Mouse (Mus musculus): ENCODE results near the gene Cdnf. TPM values are rescaled to one million over a fixed set of nuclear protein-coding genes. Genes with fewer than 3 reads are reported as not detected.

Gene Cdnf
- polyA plus RNA-seq (2016; fragmentation: Nextera tagmentation; extraction: Ambion mirVana): 0.12 and 0.18 TPM in 2 replicates

GRCm38 (mm10) chr2:3512552-3513454 is at the start of gene Cdnf, which contains the start of the genes Gm45902 and Hspa14:
Cdnf (plus strand) TSS chr2:3513030.
Gm45902 (minus strand) TSS chr2:3512790.
Hspa14 (minus strand) TSS chr2:3512814.
- Histone ChIP-seq H3K27me3 (replicated peaks; ENCODE audit: low read depth, poor library complexity, severe bottlenecking) (no peaks in the 10 kb centered on the region), H3K4me3 (peak within 1 kb of the TSS; percentile 92), H3K36me3 (replicated peaks) (peaks cover 32% of the 10 kb centered on the region), H3K27ac (replicated peaks) (peak within 1 kb of the TSS; percentile 93), H3K4me1 (peaks cover 18% of the 10 kb centered on the region), H3K9me3 (no peaks in the 10 kb centered on the region)
- under 1% methylated on average over 60 of the region's 60 CpGs for WGBS
- DNase-seq (ENCODE audit: low spot score): peak; percentile 96

- peaks cover 33% of the 10 kb centered on the region for H3K36me3 ChIP-seq (replicated peaks)
- DNase-seq (ENCODE audit: low spot score): no peak
- H3K27me3 ChIP-seq (replicated peaks; ENCODE audit: low read depth, poor library complexity, severe bottlenecking): no peaks in the 10 kb centered on the region
- H3K4me3 ChIP-seq: peak overlapping the region; percentile 87
- H3K27ac ChIP-seq (replicated peaks): peak overlapping the region; percentile 95
- peaks cover 17% of the 10 kb centered on the region for H3K4me1 ChIP-seq
- WGBS: 1% methylated on average over 12 of the region's 12 CpGs
- no peaks in the 10 kb centered on the region for H3K9me3 ChIP-seq
These were observed 38.9 kb upstream of the Cdnf start for GRCm38 (mm10) chr2:3473891-3474290.

- H3K4me3 ChIP-seq: peak overlapping the region; percentile 87
- peaks cover 17% of the 10 kb centered on the region for H3K4me1 ChIP-seq
- no peaks in the 10 kb centered on the region for H3K27me3 ChIP-seq (replicated peaks; ENCODE audit: low read depth, poor library complexity, severe bottlenecking)
- H3K9me3 ChIP-seq: no peaks in the 10 kb centered on the region
- H3K27ac ChIP-seq (replicated peaks): peak overlapping the region; percentile 95
- WGBS: under 1% methylated on average over 46 of the region's 46 CpGs
- H3K36me3 ChIP-seq (replicated peaks): peaks cover 28% of the 10 kb centered on the region
- DNase-seq (ENCODE audit: low spot score): peak; percentile 83
These were observed 38.4 kb upstream of the Cdnf start for GRCm38 (mm10) chr2:3474361-3474805.

GRCm38 (mm10) chr2:3474861-3475283 is 38.0 kb upstream of the Cdnf start, which contains the start of gene Suv39h2:
Suv39h2 (minus strand) TSS chr2:3475031.
- Histone ChIP-seq H3K4me3 (peak within 1 kb of the TSS; percentile 87), H3K4me1 (peaks cover 17% of the 10 kb centered on the region), H3K27me3 (replicated peaks; ENCODE audit: low read depth, poor library complexity, severe bottlenecking) (no peaks in the 10 kb centered on the region), H3K36me3 (replicated peaks) (peaks cover 24% of the 10 kb centered on the region), H3K27ac (replicated peaks) (peak within 1 kb of the TSS; percentile 95), H3K9me3 (no peaks in the 10 kb centered on the region)
- DNase-seq (ENCODE audit: low spot score): peak; percentile 99
- whole genome bisulfite sequencing: under 1% methylated on average over 42 of the region's 42 CpGs

- DNase-seq (ENCODE audit: low spot score): no peak
- Histone ChIP-seq H3K9me3 (no peaks in the 10 kb centered on the region), H3K36me3 (replicated peaks) (peaks cover 15% of the 10 kb centered on the region), H3K4me3 (peak overlapping the region; percentile 87), H3K4me1 (peaks cover 17% of the 10 kb centered on the region), H3K27me3 (replicated peaks; ENCODE audit: low read depth, poor library complexity, severe bottlenecking) (no peaks in the 10 kb centered on the region), H3K27ac (replicated peaks) (peak overlapping the region; percentile 95)
- 77% methylated on average over 3 of the region's 3 CpGs for WGBS
These were observed 37.0 kb upstream of the Cdnf start for GRCm38 (mm10) chr2:3475746-3476251.

- no peaks in the 10 kb centered on the region for H3K36me3 ChIP-seq (replicated peaks)
- DNase-seq (ENCODE audit: low spot score): no peak
- H3K4me1 ChIP-seq: peaks cover 6% of the 10 kb centered on the region
- H3K9me3 ChIP-seq: no peaks in the 10 kb centered on the region
- WGBS: 88% methylated on average over 3 of the region's 3 CpGs
- no peak overlapping the region for H3K27ac ChIP-seq (replicated peaks)
- H3K4me3 ChIP-seq: no peak overlapping the region
- no peaks in the 10 kb centered on the region for H3K27me3 ChIP-seq (replicated peaks; ENCODE audit: low read depth, poor library complexity, severe bottlenecking)
These were observed 32.6 kb upstream of the Cdnf start for GRCm38 (mm10) chr2:3480239-3480638.

GRCm38 (mm10) chr2:3489816-3490215 is 23.0 kb upstream of the Cdnf start:
- Histone ChIP-seq H3K36me3 (replicated peaks) (peaks cover 59% of the 10 kb centered on the region), H3K27ac (replicated peaks) (no peak overlapping the region), H3K27me3 (replicated peaks; ENCODE audit: low read depth, poor library complexity, severe bottlenecking) (no peaks in the 10 kb centered on the region), H3K4me3 (no peak overlapping the region), H3K9me3 (no peaks in the 10 kb centered on the region), H3K4me1 (no peaks in the 10 kb centered on the region)
- 92% methylated on average over 3 of the region's 3 CpGs for WGBS
- no peak for DNase-seq (ENCODE audit: low spot score)

- Histone ChIP-seq H3K27ac (replicated peaks) (no peak overlapping the region), H3K9me3 (no peaks in the 10 kb centered on the region), H3K4me3 (no peak overlapping the region), H3K27me3 (replicated peaks; ENCODE audit: low read depth, poor library complexity, severe bottlenecking) (no peaks in the 10 kb centered on the region), H3K36me3 (replicated peaks) (peaks cover 94% of the 10 kb centered on the region), H3K4me1 (no peaks in the 10 kb centered on the region)
- 89% methylated on average over 3 of the region's 3 CpGs for WGBS
- DNase-seq (ENCODE audit: low spot score): no peak
These were observed 18.9 kb upstream of the Cdnf start for GRCm38 (mm10) chr2:3493833-3494409.

GRCm38 (mm10) chr2:3499543-3499942 is 13.3 kb upstream of the Cdnf start:
- H3K27ac ChIP-seq (replicated peaks): no peak overlapping the region
- DNase-seq (ENCODE audit: low spot score): no peak
- no peak overlapping the region for H3K4me3 ChIP-seq
- H3K36me3 ChIP-seq (replicated peaks): peaks cover 87% of the 10 kb centered on the region
- H3K4me1 ChIP-seq: no peaks in the 10 kb centered on the region
- H3K9me3 ChIP-seq: no peaks in the 10 kb centered on the region
- 96% methylated on average over 6 of the region's 6 CpGs for WGBS
- H3K27me3 ChIP-seq (replicated peaks; ENCODE audit: low read depth, poor library complexity, severe bottlenecking): no peaks in the 10 kb centered on the region

- H3K4me1 ChIP-seq: no peaks in the 10 kb centered on the region
- 95% methylated on average over 5 of the region's 5 CpGs for WGBS
- no peaks in the 10 kb centered on the region for H3K9me3 ChIP-seq
- no peak overlapping the region for H3K27ac ChIP-seq (replicated peaks)
- DNase-seq (ENCODE audit: low spot score): no peak
- H3K4me3 ChIP-seq: no peak overlapping the region
- H3K36me3 ChIP-seq (replicated peaks): peaks cover 88% of the 10 kb centered on the region
- no peaks in the 10 kb centered on the region for H3K27me3 ChIP-seq (replicated peaks; ENCODE audit: low read depth, poor library complexity, severe bottlenecking)
These were observed 11.9 kb upstream of the Cdnf start for GRCm38 (mm10) chr2:3500886-3501285.

GRCm38 (mm10) chr2:3512076-3512475 is 754 bp upstream of the Cdnf start:
- Histone ChIP-seq H3K9me3 (no peaks in the 10 kb centered on the region), H3K27me3 (replicated peaks; ENCODE audit: low read depth, poor library complexity, severe bottlenecking) (no peaks in the 10 kb centered on the region), H3K4me1 (peaks cover 18% of the 10 kb centered on the region), H3K27ac (replicated peaks) (peak overlapping the region; percentile 93), H3K36me3 (replicated peaks) (peaks cover 40% of the 10 kb centered on the region), H3K4me3 (peak overlapping the region; percentile 92)
- under 1% methylated on average over 15 of the region's 15 CpGs for WGBS
- DNase-seq (ENCODE audit: low spot score): peak; percentile 65

- no peak overlapping the region for H3K27ac ChIP-seq (replicated peaks)
- no peaks in the 10 kb centered on the region for H3K27me3 ChIP-seq (replicated peaks; ENCODE audit: low read depth, poor library complexity, severe bottlenecking)
- no peaks in the 10 kb centered on the region for H3K36me3 ChIP-seq (replicated peaks)
- DNase-seq (ENCODE audit: low spot score): no peak
- H3K4me1 ChIP-seq: no peaks in the 10 kb centered on the region
- H3K4me3 ChIP-seq: no peak overlapping the region
- H3K9me3 ChIP-seq: no peaks in the 10 kb centered on the region
- WGBS: 89% methylated on average over 4 of the region's 4 CpGs
These were observed 9.7 kb downstream of the Cdnf start for GRCm38 (mm10) chr2:3522558-3522957.

Measured in embryonic facial prominence, embryonic 10.5 days (tissue).